ENCODE assay signal across 8 mouse cellular contexts in genomic region chr4:44168231-44168647, GRCm38 (mm10).
DNase-seq lines count a peak whose midpoint lies in the region; ATAC-seq lines count a peak whose summit lies in the region.

No protein-coding gene starts in this region.

- under 1% methylated on average over 28 of the region's 34 CpGs for WGBS in forebrain, embryonic 10.5 days
- WGBS in heart, embryonic 16.5 days = under 1% methylated on average over 24 of the region's 34 CpGs
- WGBS in liver, embryonic 15.5 days (ENCODE audit: insufficient replicate concordance) = under 1% methylated on average over 30 of the region's 34 CpGs
- WGBS in neural tube, embryonic 12.5 days = 0% methylated on average over 26 of the region's 34 CpGs

- DNase-seq in CD8-positive naive resting alpha-beta T cell, adult 2 months (ENCODE audit: low read depth in 2 of 2, low spot score in 2 of 2) = peak; percentile 96 to 97
- peak; percentile 92 for DNase-seq in c-Kit-positive CD71-negative TER-119-negative erythroid progenitor cells, embryonic 14.5 days (ENCODE audit: low read depth)
- DNase-seq in forebrain, embryonic 10.5 days (ENCODE audit: extremely low spot score, low spot score) = peak; percentile 93
- DNase-seq in kidney, postnatal 36 days = peak; percentile 98 to 99
- peak; percentile 75 for DNase-seq in telencephalon, adult 2 months (ENCODE audit: low read depth, low spot score)

- H3K36me3 ChIP-seq in forebrain, embryonic 10.5 days (replicated peaks) = no peaks in the 10 kb centered on the region
- no peaks in the 10 kb centered on the region for H3K36me3 ChIP-seq in heart, embryonic 16.5 days (ENCODE audit: control insufficient read depth, insufficient read depth)
- no peaks in the 10 kb centered on the region for H3K36me3 ChIP-seq in liver, embryonic 15.5 days (replicated peaks)
- H3K36me3 ChIP-seq in neural tube, embryonic 12.5 days = no peaks in the 10 kb centered on the region

- peak overlapping the region; percentile 50 for H3K9ac ChIP-seq in heart, embryonic 16.5 days (ENCODE audit: low read length)
- peak overlapping the region; percentile 61 for H3K9ac ChIP-seq in liver, embryonic 15.5 days
- no peak overlapping the region for H3K9ac ChIP-seq in neural tube, embryonic 12.5 days

- H3K4me3 ChIP-seq in forebrain, embryonic 10.5 days = peak overlapping the region; percentile 76
- peak overlapping the region; percentile 56 for H3K4me3 ChIP-seq in heart, embryonic 16.5 days (ENCODE audit: low read length)
- peak overlapping the region; percentile 91 for H3K4me3 ChIP-seq in liver, embryonic 15.5 days (replicated peaks)
- H3K4me3 ChIP-seq in neural tube, embryonic 12.5 days = peak overlapping the region; percentile 39

- peak overlapping the region; percentile 60 for H3K27ac ChIP-seq in forebrain, embryonic 10.5 days
- peak overlapping the region; percentile 76 for H3K27ac ChIP-seq in heart, embryonic 16.5 days (ENCODE audit: low read length)
- peak overlapping the region; percentile 88 for H3K27ac ChIP-seq in liver, embryonic 15.5 days (replicated peaks)
- H3K27ac ChIP-seq in neural tube, embryonic 12.5 days = no peak overlapping the region

- peak; percentile 89 for ATAC-seq in heart, embryonic 16.5 days (replicated peaks; ENCODE audit: extremely low read depth, insufficient read depth, low FRiP score)
- ATAC-seq in liver, embryonic 15.5 days (ENCODE audit: insufficient read depth) = peak; percentile 83
- peak; percentile 86 for ATAC-seq in neural tube, embryonic 12.5 days (ENCODE audit: low FRiP score, low read depth)

- no peaks in the 10 kb centered on the region for H3K27me3 ChIP-seq in forebrain, embryonic 10.5 days (ENCODE audit: poor library complexity, severe bottlenecking)
- no peaks in the 10 kb centered on the region for H3K27me3 ChIP-seq in heart, embryonic 16.5 days (ENCODE audit: control insufficient read depth, insufficient read depth, low read length)
- no peaks in the 10 kb centered on the region for H3K27me3 ChIP-seq in liver, embryonic 15.5 days
- no peaks in the 10 kb centered on the region for H3K27me3 ChIP-seq in neural tube, embryonic 12.5 days (replicated peaks)

- peaks cover 45% of the 10 kb centered on the region for H3K4me1 ChIP-seq in forebrain, embryonic 10.5 days
- H3K4me1 ChIP-seq in heart, embryonic 16.5 days (ENCODE audit: control insufficient read depth, insufficient read depth, low read length) = peaks cover 24% of the 10 kb centered on the region
- peaks cover 43% of the 10 kb centered on the region for H3K4me1 ChIP-seq in liver, embryonic 15.5 days (replicated peaks)
- peaks cover 26% of the 10 kb centered on the region for H3K4me1 ChIP-seq in neural tube, embryonic 12.5 days

- H3K9me3 ChIP-seq in forebrain, embryonic 10.5 days = no peaks in the 10 kb centered on the region
- no peaks in the 10 kb centered on the region for H3K9me3 ChIP-seq in heart, embryonic 16.5 days (replicated peaks; ENCODE audit: control insufficient read depth, low read length)
- H3K9me3 ChIP-seq in liver, embryonic 15.5 days (replicated peaks) = no peaks in the 10 kb centered on the region
- no peaks in the 10 kb centered on the region for H3K9me3 ChIP-seq in neural tube, embryonic 12.5 days

- peak overlapping the region; percentile 68 for H3K4me2 ChIP-seq in heart, embryonic 16.5 days (ENCODE audit: low read depth, low read length)
- H3K4me2 ChIP-seq in liver, embryonic 15.5 days = peak overlapping the region; percentile 83
- peak overlapping the region; percentile 65 for H3K4me2 ChIP-seq in neural tube, embryonic 12.5 days (replicated peaks)

Comparison
In these comparisons a context has a peak if more than half of its experiments do, and no peak if none do; other contexts are left out.
1. H3K4me3 ChIP-seq: peak in every context shown above with its lines; median percentile 91 in liver, embryonic 15.5 days; 76 in forebrain, embryonic 10.5 days; 56 in heart, embryonic 16.5 days; 39 in neural tube, embryonic 12.5 days.